Mouse (Mus musculus) ES-Bruce4 (cell line): ENCODE results near the gene Dolpp1. TPM values are rescaled to one million over a fixed set of nuclear protein-coding genes. Genes with fewer than 3 reads are reported as not detected.

ENCODE experiments used
- H3K27ac ChIP-seq: 2 replicates; pipeline ENCODE4 v1.5.1; 2012; ENCODE audit warnings: low read length, inconsistent platforms; ENCODE audit not compliant: insufficient read depth
- H3K27me3 ChIP-seq: 2 replicates; pipeline ENCODE4 v1.6.1; 2012; ENCODE audit warnings: mild to moderate bottlenecking, low read length, inconsistent platforms; ENCODE audit not compliant: control insufficient read depth, poor library complexity, insufficient read depth, severe bottlenecking
- H3K36me3 ChIP-seq: 2 replicates; pipeline ENCODE4 v1.6.1; 2012; ENCODE audit warnings: inconsistent platforms, mild to moderate bottlenecking, low read length, moderate library complexity; ENCODE audit not compliant: control insufficient read depth, poor library complexity, insufficient read depth, severe bottlenecking
- H3K4me1 ChIP-seq: one replicate; pipeline ENCODE4 v1.8.1; 2011; ENCODE audit warnings: low read length; ENCODE audit not compliant: control insufficient read depth, insufficient read depth
- H3K4me3 ChIP-seq: 2 replicates; pipeline ENCODE4 v1.5.1; 2011; ENCODE audit warnings: low read depth, mild to moderate bottlenecking, low read length
- H3K9ac ChIP-seq: 2 replicates; pipeline ENCODE4 v1.6.1; 2012; ENCODE audit warnings: low read depth, mild to moderate bottlenecking, inconsistent platforms; ENCODE audit not compliant: poor library complexity, severe bottlenecking
- H3K9me3 ChIP-seq: replicated peaks from 2 replicates; pipeline ENCODE4 v1.6.1; 2012; ENCODE audit warnings: mild to moderate bottlenecking, low read length, inconsistent platforms; ENCODE audit not compliant: control insufficient read depth, poor library complexity, insufficient read depth, severe bottlenecking
- CTCF ChIP-seq: IDR thresholded peaks from one replicate; pipeline ENCODE4 v1.8.1; 2011; ENCODE audit warnings: low read depth, low read length
- EP300 ChIP-seq: IDR thresholded peaks from 2 replicates; pipeline ENCODE4 v1.6.1; 2011; ENCODE audit warnings: low read depth, low read length; ENCODE audit not compliant: insufficient read depth
- POLR2A ChIP-seq: IDR thresholded peaks from one replicate; pipeline ENCODE4 v1.8.1; 2011; ENCODE audit warnings: low read length; ENCODE audit not compliant: insufficient read depth
- polyA plus RNA-seq: library from polyadenylated mRNA; stranded (reverse); fragments of >200 nt; gene quantifications from 2 replicates; pipeline ENCODE4 v1.2.4, GENCODE M21; 2011; ENCODE audit warnings: low read depth; ENCODE audit not compliant: missing spikeins, insufficient read depth, insufficient read length

The Dolpp1 gene
- polyA plus RNA-seq, 1 experiment: 42.3 TPM

- Histone ChIP-seq H3K4me1 (peaks cover 18% of the 10 kb centered on the region), H3K4me3 (no peak overlapping the region), H3K36me3 (peaks cover 13% of the 10 kb centered on the region), H3K27me3 (no peaks in the 10 kb centered on the region), H3K9ac (no peak overlapping the region), H3K9me3 (no peaks in the 10 kb centered on the region), H3K27ac (peak overlapping the region; percentile 83)
- TF ChIP-seq EP300: peak; percentile 99
- no peak for TF ChIP-seq POLR2A
Observed at GRCm38 (mm10) chr2:30445312-30445711, 53.3 kb downstream of the Dolpp1 start.

DNA sequence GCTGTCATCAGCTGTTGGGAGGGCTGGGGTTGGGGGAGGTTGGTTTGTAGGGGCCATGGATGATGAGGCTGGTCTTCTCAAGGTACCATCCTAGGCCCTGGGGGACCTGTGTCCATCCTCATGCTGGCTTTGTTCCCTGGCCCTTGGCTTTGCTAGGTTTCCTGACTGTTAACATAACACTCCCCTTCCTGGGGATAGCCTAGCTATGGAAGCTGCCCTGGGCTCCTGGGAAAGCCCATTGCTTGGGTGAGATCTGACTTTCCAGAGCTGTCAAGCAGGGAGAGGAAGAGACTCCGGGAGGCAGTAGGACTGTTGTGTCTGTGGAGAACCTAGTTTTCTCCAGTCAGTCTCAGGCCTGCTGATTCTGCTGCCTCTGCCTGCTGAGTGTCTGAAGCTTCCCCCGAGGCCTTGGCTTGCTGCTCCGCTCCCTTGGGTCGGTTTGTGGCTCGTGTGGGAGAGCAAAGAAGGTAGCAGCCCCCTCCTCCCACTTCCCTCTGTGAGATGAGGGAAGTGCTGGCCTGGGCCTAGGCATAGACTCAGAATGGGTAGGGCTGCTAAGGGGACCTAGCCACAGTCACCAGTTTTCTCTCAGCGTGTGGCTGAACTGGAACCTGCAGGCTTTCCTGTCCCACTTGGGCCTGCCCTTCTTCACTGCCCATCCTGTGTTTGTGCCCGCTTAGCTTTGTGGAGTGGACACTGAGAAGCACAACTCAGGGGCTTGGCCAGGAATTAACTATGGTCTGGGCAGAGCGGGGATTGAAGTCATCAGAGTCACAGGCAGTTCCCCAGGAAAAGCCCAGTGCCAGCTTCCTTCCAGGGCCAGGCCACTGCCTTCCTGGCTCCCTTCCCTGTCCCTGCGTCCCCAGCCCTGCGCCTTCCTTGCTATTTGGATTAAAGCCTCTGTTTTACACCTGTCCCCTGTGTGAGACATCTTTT lies 55.1 kb downstream of the Dolpp1 start:
- H3K36me3 ChIP-seq: peaks cover 13% of the 10 kb centered on the region
- no peaks in the 10 kb centered on the region for H3K9me3 ChIP-seq
- no peak overlapping the region for H3K4me3 ChIP-seq
- H3K9ac ChIP-seq: 0 out of 2 replicates have a peak overlapping the region, but pooled peaks have one; percentile 20
- no peak for TF ChIP-seq POLR2A
- TF ChIP-seq EP300: no peak
- no peak for TF ChIP-seq CTCF
- no peaks in the 10 kb centered on the region for H3K27me3 ChIP-seq
- H3K4me1 ChIP-seq: peaks cover 20% of the 10 kb centered on the region
- no peak overlapping the region for H3K27ac ChIP-seq

DNA sequence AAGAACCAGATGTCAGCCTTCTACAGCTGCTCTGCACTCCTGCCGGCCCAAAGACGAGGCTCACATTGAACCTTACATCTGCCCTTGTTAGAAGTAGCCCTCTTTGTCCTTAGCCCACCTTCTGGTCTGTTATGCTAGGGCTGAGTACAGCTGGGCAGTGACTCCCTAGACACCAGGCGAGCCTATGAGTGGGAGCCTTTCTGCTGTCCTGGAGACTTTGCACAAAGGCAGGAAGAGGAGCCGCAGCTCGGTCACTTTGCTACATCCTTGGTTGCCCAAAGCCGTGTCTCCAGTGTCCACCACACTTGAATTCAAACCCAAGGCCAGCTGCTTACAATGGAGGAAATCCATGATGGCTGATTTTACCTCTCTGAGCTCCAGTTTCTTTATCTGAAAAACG lies 56.3 kb downstream of the Dolpp1 start:
- no peak overlapping the region for H3K9ac ChIP-seq
- no peaks in the 10 kb centered on the region for H3K9me3 ChIP-seq
- peaks cover 20% of the 10 kb centered on the region for H3K4me1 ChIP-seq
- no peaks in the 10 kb centered on the region for H3K27me3 ChIP-seq
- peaks cover 10% of the 10 kb centered on the region for H3K36me3 ChIP-seq
- no peak overlapping the region for H3K4me3 ChIP-seq
- H3K27ac ChIP-seq: no peak overlapping the region
- TF ChIP-seq CTCF (no peak), POLR2A (no peak), EP300 (no peak)

Other genes with a start within 250 kb of the Dolpp1 start
- gene Endog, start 220.8 kb upstream of the Dolpp1 start, polyA plus RNA-seq: 6.5 and 8.0 TPM in 2 replicates
- gene Spout1, start 213.8 kb upstream of the Dolpp1 start, polyA plus RNA-seq: 45.9 and 50.5 TPM in 2 replicates
- gene Kyat1, start 186.4 kb upstream of the Dolpp1 start, polyA plus RNA-seq: 9.6 and 12.3 TPM in 2 replicates
- gene Lrrc8a, start 154.5 kb upstream of the Dolpp1 start, polyA plus RNA-seq: 19.2 and 22.0 TPM in 2 replicates
- 1.5 TPM in 1 of 2 replicates, not detected in the other for gene Gm28035, start 151.7 kb upstream of the Dolpp1 start, polyA plus RNA-seq
- gene Phyhd1, start 126.1 kb upstream of the Dolpp1 start, polyA plus RNA-seq: 11.4 and 13.0 TPM in 2 replicates
- 114 and 138 TPM in 2 replicates for gene Gm28038, start 111.2 kb upstream of the Dolpp1 start, polyA plus RNA-seq
- 3.4 and 3.8 TPM in 2 replicates for gene Dolk, start 105.9 kb upstream of the Dolpp1 start, polyA plus RNA-seq
- gene Nup188, start 105.9 kb upstream of the Dolpp1 start, polyA plus RNA-seq: 134 and 138 TPM in 2 replicates
- 30.8 and 32.5 TPM in 2 replicates for gene Sh3glb2, start 32.9 kb upstream of the Dolpp1 start, polyA plus RNA-seq
- 16.6 and 18.6 TPM in 2 replicates for gene Miga2, start 28.0 kb upstream of the Dolpp1 start, polyA plus RNA-seq
- gene Crat, start 23.6 kb downstream of the Dolpp1 start, polyA plus RNA-seq: 8.9 and 12.3 TPM in 2 replicates
- gene Ptpa, start 23.8 kb downstream of the Dolpp1 start, polyA plus RNA-seq: 83.1 and 91.6 TPM in 2 replicates
- 5.3 and 6.2 TPM in 2 replicates for gene Ier5l, start 82.0 kb downstream of the Dolpp1 start, polyA plus RNA-seq
- gene Cstad, start 202.8 kb downstream of the Dolpp1 start, polyA plus RNA-seq: 0.94 TPM in 1 of 2 replicates, not detected in the other